Mouse (Mus musculus): ENCODE data around the gene Fuz.

Fuz gene

DNA sequence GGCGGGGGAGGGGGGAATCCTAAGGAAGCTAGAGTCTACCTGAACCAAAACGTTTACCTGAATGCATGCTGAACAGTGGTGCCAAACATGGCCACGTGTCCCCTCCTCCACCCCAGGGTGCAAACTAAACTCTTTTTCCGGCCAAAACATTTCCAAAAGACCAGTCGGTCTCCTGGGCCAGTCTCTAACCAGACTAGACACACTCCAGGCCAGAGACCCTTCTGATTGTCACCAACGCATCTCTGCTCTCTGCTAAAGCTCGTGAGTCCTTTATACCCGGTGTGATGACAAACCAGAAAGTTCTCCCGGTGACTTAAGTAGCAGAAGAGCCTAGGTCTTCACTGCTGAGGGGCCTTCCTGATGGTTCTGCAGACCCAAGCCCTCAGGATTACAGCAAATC lies 28.1 kb upstream of the Fuz start:
- CTCF ChIA-PET: interaction anchor here in 1 of 4 experiments (0.7 kb wide), 1 partner anchor 108 kb away, joined by 4 read pairs; no protein-coding TSS in a partner anchor
- POLR2A ChIA-PET: interaction anchor here (0.7 to 52.0 kb wide), 21 partner anchors 8 to 159 kb away, joined by 3 to 2007 read pairs (median 6); partner anchors contain the start of genes Akt1s1 (in 3 of the 4), Tbc1d17 (in 3 of the 4), Atf5 (in 2 of the 4) and Il4i1 (in 2 of the 4)

GRCm38 (mm10) chr7:44868465-44868864 lies 27.4 kb upstream of the Fuz start:
- POLR2A ChIA-PET: interaction anchor here (0.5 to 52.0 kb wide), 25 partner anchors 8 to 745 kb away, joined by 3 to 2007 read pairs (median 7); partner anchors contain the start of genes Akt1s1 (in 3 of the 4), Tbc1d17 (in 3 of the 4), Atf5 (in 2 of the 4) and Il4i1 (in 2 of the 4)
- CTCF ChIA-PET: interaction anchor here in 3 of 4 experiments (0.6 to 2.3 kb wide), 3 partner anchors 8 to 213 kb away, joined by 3 to 14 read pairs (median 4); no protein-coding TSS in a partner anchor

GRCm38 (mm10) chr7:44868919-44869696 lies 26.8 kb upstream of the Fuz start:
- POLR2A ChIA-PET: interaction anchor here (0.5 to 52.0 kb wide), 103 partner anchors 8 to 744 kb away, joined by 3 to 2007 read pairs (median 5); partner anchors contain the start of genes Akt1s1 (in 3 of the 4), Atf5 (in 3 of the 4), Fuz (in 3 of the 4) and Il4i1 (in 3 of the 4)
- CTCF ChIA-PET: interaction anchor here (0.6 to 2.7 kb wide), 15 partner anchors 8 to 996 kb away, joined by 3 to 15 read pairs (median 4); partner anchors contain the start of genes Akt1s1 (in 1 of the 4), Fuz (in 1 of the 4), Pnkp (in 1 of the 4) and Tbc1d17 (in 1 of the 4)

GRCm38 (mm10) chr7:44869697-44870528 lies 26.0 kb upstream of the Fuz start, which contains the start of gene Ptov1:
Ptov1 (minus strand) TSS chr7:44869788.
- CTCF ChIA-PET: interaction anchor here (0.6 to 2.7 kb wide), 18 partner anchors 8 to 996 kb away, joined by 3 to 15 read pairs (median 4); partner anchors contain the start of genes Akt1s1 (in 1 of the 4), Fuz (in 1 of the 4), Pnkp (in 1 of the 4) and Prmt1 (in 1 of the 4)
- POLR2A ChIA-PET: interaction anchor here (0.5 to 52.0 kb wide), 103 partner anchors 8 to 644 kb away, joined by 3 to 2007 read pairs (median 4); partner anchors contain the start of genes Akt1s1 (in 3 of the 4), Atf5 (in 3 of the 4), Fuz (in 3 of the 4) and Il4i1 (in 3 of the 4)

DNA sequence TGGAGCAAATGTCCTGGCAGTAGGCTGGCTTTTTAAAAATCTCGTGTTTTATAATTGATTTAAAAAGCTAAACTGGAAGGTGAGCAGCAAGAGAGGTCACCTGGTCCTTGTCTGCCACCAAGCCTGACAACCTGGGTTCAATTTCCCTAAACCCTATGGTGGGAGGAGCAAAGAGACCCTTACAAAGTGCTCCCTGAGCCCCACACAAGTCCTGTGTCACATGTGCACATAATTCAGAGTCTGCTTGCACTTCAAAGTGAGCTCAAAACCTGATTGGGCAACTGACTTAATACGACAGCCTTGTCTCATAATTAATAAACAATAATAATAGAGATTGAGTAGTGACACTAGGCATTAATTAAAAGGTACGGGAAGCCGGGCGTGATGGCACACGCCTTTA lies 25.3 kb upstream of the Fuz start:
- ChIA-PET POLR2A (interaction anchor here (0.6 to 52.0 kb wide), 65 partner anchors 9 to 491 kb away, joined by 3 to 2007 read pairs (median 7); partner anchors contain the start of genes Akt1s1 (in 3 of the 4), Atf5 (in 3 of the 4), Il4i1 (in 3 of the 4) and Med25 (in 3 of the 4)), CTCF (interaction anchor here in 3 of 4 experiments (0.8 to 2.7 kb wide), 11 partner anchors 10 to 343 kb away, joined by 3 to 15 read pairs (median 4); partner anchors contain the start of gene Prmt1 (in 1 of the 3))

DNA sequence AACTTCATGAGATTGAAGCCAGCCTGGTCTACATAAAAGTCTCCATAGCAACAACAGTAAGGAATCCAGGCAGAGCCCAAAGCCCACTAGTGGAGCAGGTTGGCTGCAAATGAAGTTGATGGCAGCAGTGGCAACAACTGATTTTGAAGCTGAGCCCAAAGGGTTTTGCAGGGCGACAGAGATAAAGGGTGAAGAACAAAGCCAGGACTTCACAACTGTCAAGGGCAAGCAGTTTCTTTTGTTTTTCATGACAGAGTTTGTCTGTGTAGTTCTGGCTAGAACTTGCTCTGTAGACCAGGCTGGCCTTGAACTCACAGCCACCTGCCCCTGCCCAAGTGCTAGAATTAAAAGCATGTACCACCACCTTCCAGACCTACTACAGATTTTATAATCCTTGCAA lies 24.7 kb upstream of the Fuz start:
- POLR2A ChIA-PET: interaction anchor here in 3 of 4 experiments (0.6 to 52.0 kb wide), 26 partner anchors 8 to 572 kb away, joined by 3 to 2007 read pairs (median 11); partner anchors contain the start of genes Akt1s1 (in 3 of the 3), Pnkp (in 3 of the 3), Tbc1d17 (in 3 of the 3) and Atf5 (in 2 of the 3)
- CTCF ChIA-PET: interaction anchor here in 3 of 4 experiments (0.6 to 2.7 kb wide), 11 partner anchors 27 to 459 kb away, joined by 3 to 10 read pairs (median 3); partner anchors contain the start of gene Prmt1 (in 1 of the 3)

DNA sequence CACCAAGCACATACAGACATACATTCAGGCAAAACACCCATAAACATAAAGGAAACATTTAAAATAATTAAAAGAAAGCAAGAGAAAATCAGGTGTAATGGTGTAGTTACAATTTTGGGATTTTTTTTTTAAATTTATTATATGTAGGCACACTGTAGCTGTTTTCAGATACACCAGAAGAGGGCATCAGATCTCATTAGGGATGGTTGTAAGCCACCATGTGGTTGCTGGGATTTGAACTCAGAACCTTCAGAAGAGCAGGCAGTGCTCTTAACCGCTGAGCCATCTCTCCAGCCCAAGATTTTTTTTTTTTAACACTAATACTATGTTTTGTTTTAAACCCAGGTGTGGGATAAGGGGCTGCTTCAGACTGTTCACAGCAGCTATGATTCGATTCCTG lies 24.1 kb upstream of the Fuz start:
- CTCF ChIA-PET: interaction anchor here in 3 of 4 experiments (0.6 to 2.7 kb wide), 8 partner anchors 27 to 460 kb away, joined by 3 to 10 read pairs (median 4); no protein-coding TSS in a partner anchor
- POLR2A ChIA-PET: interaction anchor here in 3 of 4 experiments (0.7 to 52.0 kb wide), 16 partner anchors 8 to 571 kb away, joined by 3 to 2007 read pairs (median 24); partner anchors contain the start of genes Akt1s1 (in 3 of the 3), Tbc1d17 (in 3 of the 3), Atf5 (in 2 of the 3) and Il4i1 (in 2 of the 3)

DNA sequence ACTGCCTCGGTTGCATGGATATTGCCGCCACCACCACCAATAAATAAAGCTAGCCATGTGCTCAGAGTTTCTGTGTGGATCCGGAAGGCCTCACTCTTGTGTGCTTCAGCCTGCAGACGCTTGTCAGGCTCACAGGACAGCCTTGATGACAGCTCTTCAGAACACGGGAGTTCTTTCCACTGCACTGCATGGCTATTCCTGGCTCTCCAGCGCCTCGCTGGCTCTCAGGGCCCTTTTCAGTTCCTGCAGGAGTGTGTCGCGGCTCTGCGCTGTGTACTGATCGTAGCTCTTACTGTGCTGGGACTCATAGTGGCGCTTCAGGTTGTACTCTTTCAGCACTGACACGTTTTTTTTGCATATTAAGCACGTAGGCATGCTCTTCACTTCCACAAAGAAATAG lies 18.0 kb upstream of the Fuz start:
- POLR2A ChIA-PET: interaction anchor here (0.5 to 2.2 kb wide), 17 partner anchors 8 to 281 kb away, joined by 3 to 10 read pairs (median 4); partner anchors contain the start of genes Akt1s1 (in 1 of the 4), Atf5 (in 1 of the 4), Il4i1 (in 1 of the 4) and Izumo2 (in 1 of the 4)
- CTCF ChIA-PET: no interaction called here

GRCm38 (mm10) chr7:44883036-44883435 lies 12.8 kb upstream of the Fuz start:
- ChIA-PET CTCF (no interaction called here), POLR2A (interaction anchor here in 3 of 4 experiments (1.0 to 4.3 kb wide), 15 partner anchors 9 to 175 kb away, joined by 3 to 25 read pairs (median 5); partner anchors contain the start of genes Ptov1 (in 3 of the 3), Med25 (in 2 of the 3), Fuz (in 1 of the 3) and Il4i1 (in 1 of the 3))

DNA sequence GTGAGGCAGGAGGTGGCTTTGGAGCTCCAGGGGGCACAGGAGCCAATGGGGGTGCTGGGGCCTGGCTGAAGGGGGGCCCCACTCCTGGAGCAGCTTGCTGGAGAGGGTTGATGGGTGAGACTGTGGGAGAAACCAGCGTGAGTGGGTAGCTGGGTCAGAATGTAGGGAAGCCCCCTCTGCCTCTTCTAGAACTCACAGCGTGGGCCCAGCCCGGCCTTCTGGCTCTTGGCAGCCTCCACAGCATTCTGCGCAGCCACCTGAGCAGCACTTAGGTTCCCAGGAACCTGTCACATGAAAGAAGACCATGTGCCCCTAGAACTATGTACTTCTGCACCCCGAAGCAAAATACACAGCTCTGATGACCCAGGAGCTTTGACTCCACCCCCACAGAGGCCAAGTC lies 11.2 kb upstream of the Fuz start:
- ChIA-PET CTCF (interaction anchor here (0.5 to 1.4 kb wide), 6 partner anchors 12 to 1796 kb away, joined by 3 to 4 read pairs (median 3); partner anchors contain the start of gene Ap2a1 (in 1 of the 4)), POLR2A (interaction anchor here in 3 of 4 experiments (0.8 to 4.3 kb wide), 14 partner anchors 10 to 101 kb away, joined by 3 to 25 read pairs (median 4); partner anchors contain the start of genes Ptov1 (in 3 of the 3), Akt1s1 (in 2 of the 3), Tbc1d17 (in 2 of the 3) and Fuz (in 1 of the 3))

GRCm38 (mm10) chr7:44886964-44887363 lies 8.9 kb upstream of the Fuz start:
- ChIA-PET CTCF (interaction anchor here in 1 of 4 experiments (0.5 kb wide), 1 partner anchor 14 kb away, joined by 16 read pairs; no protein-coding TSS in a partner anchor), POLR2A (interaction anchor here in 3 of 4 experiments (0.6 to 3.0 kb wide), 7 partner anchors 10 to 178 kb away, joined by 3 to 11 read pairs (median 3); partner anchors contain the start of genes Izumo2 (in 1 of the 3) and Ptov1 (in 1 of the 3))

DNA sequence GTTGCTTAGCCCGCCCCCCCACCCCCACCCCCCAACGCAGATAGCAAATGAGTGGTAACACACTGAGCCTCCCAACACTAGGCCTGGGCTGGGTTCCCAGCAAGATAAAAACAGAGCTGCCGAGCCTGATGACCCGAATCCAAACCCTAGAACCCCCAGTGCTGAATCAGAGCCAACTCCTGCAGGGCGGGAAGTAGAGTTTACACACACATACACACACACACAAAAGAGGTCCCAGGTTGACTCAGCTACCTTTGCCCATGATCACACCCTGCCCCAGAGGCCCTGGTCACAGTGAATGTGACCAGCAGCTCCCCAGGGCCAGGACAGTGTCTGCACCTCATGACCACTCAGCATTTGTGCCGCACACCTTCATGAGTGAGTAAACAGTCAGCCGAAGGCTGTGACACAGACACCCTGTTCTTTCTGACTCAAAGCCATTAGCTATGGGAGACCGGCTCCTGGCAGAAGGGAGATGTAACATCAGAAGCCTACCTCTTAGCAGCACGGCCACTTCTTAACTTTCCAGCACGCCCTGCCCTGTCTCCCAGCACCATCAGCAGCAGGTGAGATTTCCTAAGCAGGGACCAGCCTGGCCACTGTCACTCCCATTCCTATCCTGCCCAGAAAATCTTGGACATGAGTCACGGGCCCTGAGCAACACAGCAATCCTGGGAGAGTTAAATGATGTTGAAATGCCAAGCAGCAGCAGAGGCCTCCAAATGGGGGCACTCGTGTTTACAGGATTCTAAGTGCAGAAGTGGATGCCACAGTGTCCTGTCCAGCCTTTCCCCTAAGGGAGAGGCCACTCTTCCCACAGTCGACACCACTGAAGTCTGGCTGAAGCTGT lies 7.4 kb upstream of the Fuz start:
- CTCF ChIA-PET: interaction anchor here in 2 of 4 experiments (0.5 to 1.1 kb wide), 5 partner anchors 9 to 615 kb away, joined by 3 to 10 read pairs (median 3); no protein-coding TSS in a partner anchor
- POLR2A ChIA-PET: interaction anchor here in 3 of 4 experiments (0.6 to 3.0 kb wide), 14 partner anchors 9 to 612 kb away, joined by 3 to 11 read pairs (median 3); partner anchors contain the start of genes Ptov1 (in 2 of the 3), Akt1s1 (in 1 of the 3), Ap2a1 (in 1 of the 3) and Nup62 (in 1 of the 3)

- ChIA-PET CTCF (no interaction called here), POLR2A (interaction anchor here in 3 of 4 experiments (1.0 to 2.7 kb wide), 5 partner anchors 13 to 181 kb away, joined by 3 to 11 read pairs (median 6); partner anchors contain the start of genes Ptov1 (in 2 of the 3) and Izumo2 (in 1 of the 3))
These were observed 5.7 kb upstream of the Fuz start for GRCm38 (mm10) chr7:44890180-44890579.

DNA sequence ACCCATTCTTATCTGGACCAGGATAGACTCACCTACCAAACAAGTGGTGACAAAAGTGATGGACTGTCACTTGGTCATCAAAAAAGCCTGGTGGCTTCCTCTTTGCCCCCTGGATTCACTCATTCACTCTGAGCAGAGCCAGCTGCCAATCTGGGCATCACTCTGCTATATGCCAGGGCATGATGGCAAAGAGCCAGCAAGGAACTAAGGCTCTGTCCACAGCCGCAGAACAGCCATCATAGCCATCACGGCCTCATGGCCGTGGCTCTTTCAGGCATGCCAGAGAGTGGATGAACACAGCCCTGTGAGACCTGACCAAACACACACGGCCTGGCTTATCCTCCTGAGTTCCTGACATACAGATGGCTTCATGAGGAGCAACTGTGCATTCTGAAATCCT lies 5.1 kb upstream of the Fuz start:
- CTCF ChIA-PET: no interaction called here
- POLR2A ChIA-PET: interaction anchor here in 3 of 4 experiments (0.6 to 2.7 kb wide), 15 partner anchors 8 to 182 kb away, joined by 3 to 19 read pairs (median 8); partner anchors contain the start of genes Ptov1 (in 3 of the 3), Izumo2 (in 1 of the 3), Pnkp (in 1 of the 3) and Rras (in 1 of the 3)

DNA sequence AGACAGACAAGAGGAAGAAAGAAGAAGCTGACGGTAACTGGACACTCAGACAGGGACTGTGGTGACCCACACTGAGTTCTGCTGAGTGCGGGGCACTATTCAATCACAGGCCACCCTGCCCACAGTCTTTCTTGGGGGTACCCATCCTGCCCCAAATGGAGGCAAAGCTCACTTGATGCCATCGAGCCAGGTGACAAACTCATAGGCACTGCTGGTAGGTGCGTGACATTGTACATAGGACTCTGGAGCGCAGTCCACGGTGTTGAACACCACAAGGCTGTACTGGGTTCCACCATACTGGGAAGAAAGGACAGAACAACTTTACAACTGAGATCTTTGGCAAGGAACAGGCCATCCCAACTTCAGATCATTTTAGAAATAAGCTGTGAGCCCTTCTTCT lies 4.3 kb upstream of the Fuz start:
- POLR2A ChIA-PET: interaction anchor here (0.5 to 2.7 kb wide), 54 partner anchors 8 to 257 kb away, joined by 3 to 19 read pairs (median 4); partner anchors contain the start of genes Ptov1 (in 3 of the 4), Il4i1 (in 2 of the 4), Nup62 (in 2 of the 4) and Pnkp (in 2 of the 4)
- CTCF ChIA-PET: interaction anchor here (0.6 to 1.1 kb wide), 7 partner anchors 10 to 190 kb away, joined by 3 to 5 read pairs (median 4); partner anchors contain the start of gene Ap2a1 (in 1 of the 4)
